Mouse (Mus musculus) megakaryocyte, adult 5-6 weeks (primary cell): Measurements from ENCODE around the gene Nwd1. TPM values are rescaled to one million over a fixed set of nuclear protein-coding genes. Genes with fewer than 3 reads are reported as not detected.

Source experiments
- ATAC-seq: 2 replicates; pipeline ENCODE4 v1.8.0; 2016; ENCODE audit warnings: mild to moderate bottlenecking, inconsistent platforms; ENCODE audit not compliant: poor library complexity, severe bottlenecking
- total RNA-seq, 2 experiments: library from RNA; stranded (forward) in 1 of 2; stranded (reverse) in 1 of 2; fragments of 153-499, 151-499 nt in 1 of 2; fragments of 221-1000, 200-1000 nt in 1 of 2; gene quantifications; 2 replicates each; pipeline versions ENCODE4 v1.2.3 to v1.2.4; 2015 to 2017

Nwd1 gene
- total RNA-seq, 2 experiments from 2014 or later, result 0.11 to 0.55 TPM

DNA sequence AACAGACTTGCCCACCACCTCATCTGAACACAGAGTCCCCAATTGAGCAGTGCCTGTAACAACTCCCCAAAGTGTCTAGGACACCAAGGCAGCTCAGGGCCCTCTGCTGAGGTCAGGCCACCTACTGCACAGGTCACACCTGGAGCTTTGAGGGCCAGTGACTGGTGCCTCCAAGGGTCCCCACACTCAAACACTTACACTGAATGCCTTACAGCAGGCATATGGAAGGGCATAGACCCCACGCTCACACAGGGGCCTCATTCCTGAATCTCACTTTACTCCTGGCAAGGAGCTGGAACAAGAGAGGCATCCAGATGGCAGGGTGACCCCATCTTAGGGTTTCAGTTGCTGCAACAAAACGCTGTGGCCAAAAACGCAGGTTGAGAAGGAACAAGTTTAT is 113.7 kb downstream of the Nwd1 start:
- ATAC-seq, result no peak

DNA sequence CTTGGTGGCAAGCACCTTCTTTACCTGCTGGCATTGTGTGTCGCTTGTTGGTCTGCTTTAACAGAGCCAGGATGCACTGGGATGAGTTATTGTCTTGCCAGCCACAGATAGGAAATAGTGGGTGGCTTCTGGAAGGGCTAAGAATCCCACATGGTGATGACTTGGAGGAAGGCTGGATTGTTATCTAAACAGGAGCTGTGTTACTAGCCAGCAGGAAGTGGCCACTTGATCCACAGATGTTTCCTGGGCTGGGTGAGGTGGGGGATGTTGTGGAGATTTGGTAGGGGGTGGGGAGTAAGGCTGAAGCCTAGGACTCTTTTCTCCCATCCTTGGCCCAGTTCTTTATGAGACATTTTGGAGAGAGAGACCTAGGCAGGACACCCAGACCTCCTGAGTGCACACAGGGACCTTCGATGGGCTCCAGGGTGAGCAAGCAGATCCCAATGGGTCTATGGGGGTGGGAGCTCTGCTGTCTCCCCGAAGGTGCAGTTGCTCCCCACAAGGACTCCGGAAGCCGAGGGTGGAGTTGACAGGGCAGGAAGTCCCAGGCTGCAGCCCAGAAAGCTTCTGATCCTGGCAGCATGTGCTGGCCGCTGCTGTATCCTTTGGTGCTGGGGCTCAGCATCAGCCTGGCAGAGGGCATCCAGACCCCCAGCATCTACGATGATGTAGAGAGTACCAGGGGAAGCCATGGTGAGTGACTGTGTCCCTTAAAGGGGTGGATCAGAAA is 115.0 kb downstream of the Nwd1 start, which contains the start of gene F2rl3:
Gene F2rl3, plus strand, starts transcription at position 559 of the 730 bp plus-strand sequence.
- peak; percentile 58 for ATAC-seq

DNA sequence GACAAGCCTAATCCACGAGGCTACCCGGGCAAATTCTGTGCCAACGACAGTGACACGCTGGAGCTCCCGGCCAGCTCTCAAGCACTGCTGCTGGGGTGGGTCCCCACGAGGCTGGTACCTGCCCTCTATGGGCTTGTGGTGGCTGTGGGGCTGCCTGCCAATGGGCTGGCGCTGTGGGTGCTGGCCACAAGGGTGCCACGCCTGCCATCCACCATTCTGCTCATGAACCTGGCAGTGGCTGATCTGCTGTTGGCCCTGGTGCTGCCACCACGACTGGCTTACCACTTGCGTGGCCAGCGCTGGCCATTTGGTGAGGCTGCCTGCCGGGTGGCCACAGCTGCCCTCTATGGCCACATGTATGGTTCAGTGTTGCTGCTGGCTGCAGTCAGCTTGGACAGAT is 115.8 kb downstream of the Nwd1 start:
- ATAC-seq, result peak; percentile 49

DNA sequence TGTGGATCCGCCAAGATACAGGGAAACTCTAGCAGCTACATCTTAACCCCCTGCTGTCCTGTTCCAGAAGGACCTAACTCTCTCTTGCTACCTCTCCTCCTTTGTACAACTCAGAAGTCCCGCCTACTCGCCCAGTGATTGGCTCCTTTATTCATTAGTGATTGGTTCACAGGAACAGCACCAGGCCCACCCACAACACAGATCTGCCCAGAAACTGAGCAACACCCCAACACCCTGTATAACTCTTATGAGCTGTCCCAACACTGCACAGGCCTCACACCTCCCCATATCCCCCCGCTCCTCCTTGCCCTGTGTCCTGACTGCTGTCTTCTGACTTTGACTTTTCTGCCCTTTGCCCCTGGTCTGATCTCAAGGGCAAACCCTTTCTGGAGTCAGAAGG is 119.2 kb downstream of the Nwd1 start:
- no peak for ATAC-seq

DNA sequence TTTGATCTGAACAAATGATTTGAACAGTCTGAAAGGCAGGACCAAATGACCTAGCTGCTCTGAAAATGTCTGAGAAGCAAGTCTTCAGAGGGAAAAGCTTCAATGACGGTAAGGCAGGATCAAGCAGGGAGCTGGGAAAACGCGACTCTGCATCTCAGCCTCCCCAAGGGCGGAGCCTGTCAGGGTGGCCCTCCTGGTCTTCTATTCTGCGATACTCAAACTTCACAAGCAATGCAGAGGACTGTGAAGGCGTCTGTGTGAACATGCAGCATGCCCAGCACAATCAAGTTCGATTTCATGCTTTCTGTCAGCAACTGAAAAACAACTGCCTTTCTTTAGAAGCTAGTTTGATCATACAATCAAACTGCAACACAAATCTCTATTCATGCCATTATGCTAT is 120.3 kb downstream of the Nwd1 start:
- ATAC-seq, result no peak

Other genes starting within 250 kb of the Nwd1 start
- gene Eps15l1, start 225.3 kb upstream of the Nwd1 start, total RNA-seq (2015), result 45.7 and 53.4 TPM in 2 replicates
- 41.9 and 46.5 TPM in 2 replicates for gene Eps15l1, start 225.3 kb upstream of the Nwd1 start, total RNA-seq (2017)
- 0.62 TPM in 1 of 2 replicates, not detected in the other for gene Calr3, start 202.8 kb upstream of the Nwd1 start, total RNA-seq (2015)
- gene Calr3, start 202.8 kb upstream of the Nwd1 start, total RNA-seq (2017), result 0.49 TPM in 1 of 2 replicates, not detected in the other
- gene 1700030K09Rik, start 202.8 kb upstream of the Nwd1 start, total RNA-seq (2015), result 0.89 and 1.5 TPM in 2 replicates
- 2.8 and 3.0 TPM in 2 replicates for gene 1700030K09Rik, start 202.8 kb upstream of the Nwd1 start, total RNA-seq (2017)
- gene Cherp, start 171.5 kb upstream of the Nwd1 start, total RNA-seq (2015), result 55.9 and 63.0 TPM in 2 replicates
- gene Cherp, start 171.5 kb upstream of the Nwd1 start, total RNA-seq (2017), result 5.9 and 21.8 TPM in 2 replicates
- 50.7 and 54.0 TPM in 2 replicates for gene Slc35e1, start 154.1 kb upstream of the Nwd1 start, total RNA-seq (2015)
- gene Slc35e1, start 154.1 kb upstream of the Nwd1 start, total RNA-seq (2017), result 45.7 and 49.9 TPM in 2 replicates
- 6.6 and 6.8 TPM in 2 replicates for gene Med26, start 98.4 kb upstream of the Nwd1 start, total RNA-seq (2015)
- 4.2 and 4.7 TPM in 2 replicates for gene Med26, start 98.4 kb upstream of the Nwd1 start, total RNA-seq (2017)
- 48.7 and 55.8 TPM in 2 replicates for gene Smim7, start 75.6 kb upstream of the Nwd1 start, total RNA-seq (2015)
- gene Smim7, start 75.6 kb upstream of the Nwd1 start, total RNA-seq (2017), result 43.2 and 61.5 TPM in 2 replicates
- 3.7 and 5.6 TPM in 2 replicates for gene Tmem38a, start 74.7 kb upstream of the Nwd1 start, total RNA-seq (2015)
- 3.8 and 5.0 TPM in 2 replicates for gene Tmem38a, start 74.7 kb upstream of the Nwd1 start, total RNA-seq (2017)
- 93.7 and 101 TPM in 2 replicates for gene Sin3b, start 76.6 kb downstream of the Nwd1 start, total RNA-seq (2015)
- 84.6 and 102 TPM in 2 replicates for gene Sin3b, start 76.6 kb downstream of the Nwd1 start, total RNA-seq (2017)
- gene F2rl3, start 115.2 kb downstream of the Nwd1 start, total RNA-seq (2015), result 0.11 and 0.32 TPM in 2 replicates
- 0.07 and 0.08 TPM in 2 replicates for gene F2rl3, start 115.2 kb downstream of the Nwd1 start, total RNA-seq (2017)